Mouse (Mus musculus): Measurements from ENCODE around the gene H2-T3. TPM values are rescaled to one million over a fixed set of nuclear protein-coding genes. Genes with fewer than 3 reads are reported as not detected.
"Not testable (repeated sequence)": the region's sequence is repeated elsewhere in the genome, so short reads cannot be mapped to it uniquely, and the experiment has no call there.

The H2-T3 gene
- polyA plus RNA-seq, 1 experiment from 2014 or later, result 4.0 TPM

DNA sequence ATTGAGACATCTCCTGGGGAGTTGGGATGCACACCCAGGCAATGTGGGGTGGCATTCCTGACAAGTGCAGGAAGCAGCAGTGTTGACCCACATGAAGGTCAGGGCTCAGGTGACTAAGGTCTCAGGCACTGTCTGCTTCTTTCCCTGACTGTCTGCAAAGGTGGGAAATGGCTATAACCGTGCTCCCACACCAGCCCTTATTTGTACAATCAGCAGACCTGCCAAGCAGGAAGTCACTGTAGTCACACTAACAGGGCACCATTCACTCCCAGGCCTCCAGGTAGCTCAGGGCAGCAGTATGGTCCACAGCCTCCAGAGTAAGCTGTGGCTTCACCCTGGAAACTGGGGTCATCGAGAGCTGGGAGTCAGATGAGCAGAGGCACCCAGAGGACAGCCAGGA lies 2.3 kb upstream of the H2-T3 start:
- 44% methylated on average over 2 of the region's 2 CpGs for WGBS
- H3K27me3 ChIP-seq (ENCODE audit: control insufficient read depth, insufficient read depth, low read length), result 0 out of 2 replicates have a peak, but pooled peaks cover 11% of the 10 kb centered on the region

DNA sequence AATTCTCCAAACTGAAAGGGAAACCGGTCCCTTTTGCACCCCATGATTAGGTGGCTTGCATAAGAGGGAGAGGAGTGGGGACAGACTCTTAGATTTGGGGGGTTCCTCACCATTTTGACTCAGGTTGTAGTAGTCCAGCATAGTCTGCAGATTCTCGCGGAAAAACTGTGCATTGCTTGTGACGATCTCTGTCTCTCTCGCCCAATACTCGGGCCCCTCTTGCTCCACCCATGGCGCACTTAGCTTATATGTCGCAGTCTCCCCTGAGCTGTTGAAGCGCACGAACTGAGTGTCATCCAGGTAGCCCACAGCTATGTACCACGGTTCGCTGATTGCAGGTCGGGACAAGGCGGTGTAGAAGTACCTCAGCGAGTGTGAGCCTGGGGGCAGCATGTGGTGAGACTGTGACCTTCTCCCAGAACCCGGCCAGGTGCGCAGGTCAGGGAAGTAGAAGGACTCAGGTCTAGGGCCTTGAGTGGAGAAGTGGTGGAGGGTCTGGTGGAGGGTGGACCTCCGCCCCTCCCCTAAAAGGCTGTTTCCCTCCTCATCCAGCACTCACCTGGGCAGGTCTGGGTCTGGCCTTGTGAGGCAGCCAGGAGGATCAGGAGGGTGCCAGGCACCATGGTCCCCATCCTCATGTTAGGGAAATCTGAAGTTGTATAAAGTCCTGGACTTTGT lies 457 bp downstream of the H2-T3 start:
- H3K4me3 ChIP-seq (replicated peaks; ENCODE audit: low read length), result no peak overlapping the region
- WGBS, result 30% methylated on average over 18 of the region's 18 CpGs
- H3K9ac ChIP-seq (ENCODE audit: low read length), result no peak overlapping the region
- 0 out of 2 replicates have a peak, but pooled peaks cover 11% of the 10 kb centered on the region for H3K27me3 ChIP-seq (ENCODE audit: control insufficient read depth, insufficient read depth, low read length)
- no peaks in the 10 kb centered on the region for H3K4me1 ChIP-seq (ENCODE audit: control insufficient read depth, insufficient read depth, low read length)
- H3K4me2 ChIP-seq (ENCODE audit: low read depth, low read length), result no peak overlapping the region
- H3K9me3 ChIP-seq (replicated peaks; ENCODE audit: control insufficient read depth, low read length), result no peaks in the 10 kb centered on the region
- no peaks in the 10 kb centered on the region for H3K36me3 ChIP-seq (ENCODE audit: control insufficient read depth, insufficient read depth, low read length)
- H3K27ac ChIP-seq (ENCODE audit: low read length), result no peak overlapping the region
- no peak for ATAC-seq (ENCODE audit: insufficient read depth, low FRiP score)

More for the DNA sequence above, 2.3 kb upstream of the H2-T3 start:
- no peaks in the 10 kb centered on the region for H3K9me3 ChIP-seq (replicated peaks; ENCODE audit: control insufficient read depth, low read length)
- H3K4me3 ChIP-seq (replicated peaks; ENCODE audit: low read length), result no peak overlapping the region
- no peak for ATAC-seq (ENCODE audit: insufficient read depth, low FRiP score)
- no peak overlapping the region for H3K9ac ChIP-seq (ENCODE audit: low read length)
- H3K4me2 ChIP-seq (ENCODE audit: low read depth, low read length), result no peak overlapping the region
- H3K27ac ChIP-seq (ENCODE audit: low read length), result no peak overlapping the region
- no peaks in the 10 kb centered on the region for H3K4me1 ChIP-seq (ENCODE audit: control insufficient read depth, insufficient read depth, low read length)
- no peaks in the 10 kb centered on the region for H3K36me3 ChIP-seq (ENCODE audit: control insufficient read depth, insufficient read depth, low read length)

DNA sequence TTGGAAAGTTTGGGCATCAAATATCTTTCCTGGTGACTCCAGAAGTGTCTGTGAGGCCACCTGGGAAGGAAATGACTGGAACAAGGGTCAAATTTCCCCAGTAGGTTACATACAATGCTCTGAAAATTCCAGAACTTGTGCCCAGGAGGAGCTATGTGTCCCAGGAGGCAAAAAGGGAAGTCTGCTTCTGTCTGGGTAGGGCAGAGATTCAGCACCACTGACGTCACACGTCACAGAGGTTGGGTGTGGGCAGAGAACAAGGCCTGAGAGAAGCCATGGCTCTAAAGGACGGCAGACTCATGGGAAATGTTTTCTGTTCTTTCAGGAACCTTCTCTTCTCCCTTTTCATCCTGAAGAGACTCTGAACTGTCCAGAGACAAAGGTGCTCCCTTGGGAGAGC lies 2.5 kb downstream of the H2-T3 start:
- Histone ChIP-seq H3K36me3 (ENCODE audit: control insufficient read depth, insufficient read depth, low read length) (no peaks in the 10 kb centered on the region), H3K27ac (ENCODE audit: low read length) (no peak overlapping the region), H3K4me1 (ENCODE audit: control insufficient read depth, insufficient read depth, low read length) (no peaks in the 10 kb centered on the region), H3K9ac (ENCODE audit: low read length) (no peak overlapping the region), H3K4me3 (replicated peaks; ENCODE audit: low read length) (no peak overlapping the region), H3K9me3 (replicated peaks; ENCODE audit: control insufficient read depth, low read length) (no peaks in the 10 kb centered on the region), H3K27me3 (ENCODE audit: control insufficient read depth, insufficient read depth, low read length) (0 out of 2 replicates have a peak, but pooled peaks cover 11% of the 10 kb centered on the region), H3K4me2 (ENCODE audit: low read depth, low read length) (no peak overlapping the region)
- ATAC-seq (ENCODE audit: insufficient read depth, low FRiP score), result no peak
- 64% methylated on average over 3 of the region's 3 CpGs for WGBS

DNA sequence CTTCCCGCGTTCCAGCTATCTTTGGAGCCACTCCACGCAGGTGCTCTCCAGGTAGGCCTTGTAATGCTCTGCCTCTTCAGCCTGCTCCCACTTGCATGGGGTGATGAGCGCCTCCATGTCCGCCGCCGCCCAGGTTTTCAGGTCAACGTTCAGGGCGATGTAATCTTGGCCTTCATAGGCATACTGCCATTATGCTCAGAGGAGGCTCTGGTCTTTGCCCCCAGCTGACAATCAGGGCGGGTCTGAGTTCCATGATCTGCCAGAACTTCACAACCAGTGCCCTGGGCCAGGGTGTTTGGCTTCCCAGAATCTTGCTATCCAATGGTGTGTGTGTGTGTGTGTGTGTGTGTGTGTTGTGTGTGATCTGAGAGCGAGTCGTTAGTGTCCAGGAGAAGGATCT lies 7.9 kb downstream of the H2-T3 start:
- Histone ChIP-seq H3K27me3 (ENCODE audit: control insufficient read depth, insufficient read depth, low read length) (no peaks in the 10 kb centered on the region), H3K9me3 (replicated peaks; ENCODE audit: control insufficient read depth, low read length) (no peaks in the 10 kb centered on the region), H3K36me3 (ENCODE audit: control insufficient read depth, insufficient read depth, low read length) (no peaks in the 10 kb centered on the region), H3K27ac (ENCODE audit: low read length) (no peak overlapping the region), H3K4me2 (ENCODE audit: low read depth, low read length) (no peak overlapping the region), H3K4me1 (ENCODE audit: control insufficient read depth, insufficient read depth, low read length) (no peaks in the 10 kb centered on the region), H3K9ac (ENCODE audit: low read length) (no peak overlapping the region), H3K4me3 (replicated peaks; ENCODE audit: low read length) (no peak overlapping the region)
- WGBS, result 73% methylated on average over 12 of the region's 12 CpGs
- ATAC-seq (ENCODE audit: insufficient read depth, low FRiP score), result no peak

DNA sequence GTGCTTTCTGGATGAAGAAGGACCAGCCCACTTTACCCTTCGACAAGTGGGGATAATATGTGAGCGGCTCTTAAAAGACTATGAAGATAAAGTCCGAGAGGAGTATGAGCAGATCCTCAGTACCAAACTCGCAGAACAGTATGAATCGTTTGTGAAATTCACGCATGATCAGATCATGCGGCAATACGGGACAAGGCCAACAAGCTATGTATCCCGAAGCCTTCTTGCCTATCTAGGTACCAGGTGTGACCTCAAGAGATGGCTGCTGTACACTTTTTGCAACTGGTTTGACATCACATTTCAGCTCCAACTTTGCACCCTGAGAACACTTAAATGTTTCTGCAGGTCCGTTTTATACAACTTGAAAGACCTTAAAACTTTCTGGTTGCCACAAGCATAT lies 10.6 kb downstream of the H2-T3 start:
- 19% methylated on average over 10 of the region's 10 CpGs for WGBS
- H3K4me1 ChIP-seq (ENCODE audit: control insufficient read depth, insufficient read depth, low read length); H3K27me3 ChIP-seq (ENCODE audit: control insufficient read depth, insufficient read depth, low read length); H3K36me3 ChIP-seq (ENCODE audit: control insufficient read depth, insufficient read depth, low read length); H3K27ac ChIP-seq (ENCODE audit: low read length); ATAC-seq (ENCODE audit: insufficient read depth, low FRiP score); H3K9ac ChIP-seq (ENCODE audit: low read length); H3K9me3 ChIP-seq (replicated peaks; ENCODE audit: control insufficient read depth, low read length): not testable (repeated sequence)
- peak overlapping the region; percentile 44 for H3K4me3 ChIP-seq (replicated peaks; ENCODE audit: low read length)
- H3K4me2 ChIP-seq (ENCODE audit: low read depth, low read length), result peak overlapping the region; percentile 63

GRCm38 (mm10) chr17:36178938-36179337 lies 11.1 kb downstream of the H2-T3 start:
- not testable (repeated sequence) for H3K36me3 ChIP-seq (ENCODE audit: control insufficient read depth, insufficient read depth, low read length); H3K9me3 ChIP-seq (replicated peaks; ENCODE audit: control insufficient read depth, low read length); H3K27ac ChIP-seq (ENCODE audit: low read length); H3K4me1 ChIP-seq (ENCODE audit: control insufficient read depth, insufficient read depth, low read length); H3K27me3 ChIP-seq (ENCODE audit: control insufficient read depth, insufficient read depth, low read length)
- peak overlapping the region; percentile 44 for H3K4me3 ChIP-seq (replicated peaks; ENCODE audit: low read length)
- peak overlapping the region; percentile 63 for H3K9ac ChIP-seq (ENCODE audit: low read length)
- WGBS, result under 1% methylated on average over 40 of the region's 40 CpGs
- peak; percentile 58; the same call in 1 of the 2 replicates for ATAC-seq (ENCODE audit: insufficient read depth, low FRiP score)
- H3K4me2 ChIP-seq (ENCODE audit: low read depth, low read length), result peak overlapping the region; percentile 63

- not testable (repeated sequence) for H3K4me1 ChIP-seq (ENCODE audit: control insufficient read depth, insufficient read depth, low read length); H3K36me3 ChIP-seq (ENCODE audit: control insufficient read depth, insufficient read depth, low read length); H3K4me3 ChIP-seq (replicated peaks; ENCODE audit: low read length); H3K9me3 ChIP-seq (replicated peaks; ENCODE audit: control insufficient read depth, low read length); H3K4me2 ChIP-seq (ENCODE audit: low read depth, low read length); H3K27me3 ChIP-seq (ENCODE audit: control insufficient read depth, insufficient read depth, low read length); ATAC-seq (ENCODE audit: insufficient read depth, low FRiP score); H3K9ac ChIP-seq (ENCODE audit: low read length); H3K27ac ChIP-seq (ENCODE audit: low read length)
- WGBS, result no CpG with 5 or more reads among the region's 2 CpGs
These were observed 14.0 kb downstream of the H2-T3 start for GRCm38 (mm10) chr17:36176132-36176531.

GRCm38 (mm10) chr17:36170287-36170814 lies 19.7 kb downstream of the H2-T3 start:
- Histone ChIP-seq H3K27me3 (ENCODE audit: control insufficient read depth, insufficient read depth, low read length) (peaks cover 30% of the 10 kb centered on the region), H3K36me3 (ENCODE audit: control insufficient read depth, insufficient read depth, low read length) (no peaks in the 10 kb centered on the region), H3K9me3 (replicated peaks; ENCODE audit: control insufficient read depth, low read length) (no peaks in the 10 kb centered on the region), H3K4me3 (replicated peaks; ENCODE audit: low read length) (no peak overlapping the region), H3K27ac (ENCODE audit: low read length) (no peak overlapping the region), H3K4me2 (ENCODE audit: low read depth, low read length) (no peak overlapping the region), H3K9ac (ENCODE audit: low read length) (no peak overlapping the region), H3K4me1 (ENCODE audit: control insufficient read depth, insufficient read depth, low read length) (no peaks in the 10 kb centered on the region)
- WGBS, result 18% methylated on average over 1 of the region's 1 CpGs
- ATAC-seq (ENCODE audit: insufficient read depth, low FRiP score), result no peak

- H3K4me2 ChIP-seq (ENCODE audit: low read depth, low read length), result no peak overlapping the region
- no peak overlapping the region for H3K4me3 ChIP-seq (replicated peaks; ENCODE audit: low read length)
- no peak overlapping the region for H3K27ac ChIP-seq (ENCODE audit: low read length)
- ATAC-seq (ENCODE audit: insufficient read depth, low FRiP score), result no peak
- no peaks in the 10 kb centered on the region for H3K4me1 ChIP-seq (ENCODE audit: control insufficient read depth, insufficient read depth, low read length)
- H3K9ac ChIP-seq (ENCODE audit: low read length), result no peak overlapping the region
- no peaks in the 10 kb centered on the region for H3K36me3 ChIP-seq (ENCODE audit: control insufficient read depth, insufficient read depth, low read length)
- no peaks in the 10 kb centered on the region for H3K9me3 ChIP-seq (replicated peaks; ENCODE audit: control insufficient read depth, low read length)
- H3K27me3 ChIP-seq (ENCODE audit: control insufficient read depth, insufficient read depth, low read length), result peaks cover 30% of the 10 kb centered on the region
These were observed 20.3 kb downstream of the H2-T3 start for GRCm38 (mm10) chr17:36169753-36170152.

Data from stomach, embryonic 16.5 days (tissue).